Mouse (Mus musculus): Measurements from ENCODE around the gene Rtel1. TPM values are rescaled to one million over a fixed set of nuclear protein-coding genes. Genes with fewer than 3 reads are reported as not detected.

Gene Rtel1
- polyA plus RNA-seq, 1 experiment from 2014 or later, result 57.1 TPM

GRCm38 (mm10) chr2:181340426-181340825 lies 20.9 kb downstream of the Rtel1 start:
- H3K27ac ChIP-seq (ENCODE audit: low read depth), result no peak overlapping the region
- H3K27me3 ChIP-seq (replicated peaks; ENCODE audit: control insufficient read depth, insufficient read depth, low read length), result no peaks in the 10 kb centered on the region
- H3K9ac ChIP-seq (ENCODE audit: low read length), result no peak overlapping the region
- no peak for ATAC-seq (replicated peaks; ENCODE audit: low FRiP score, low TSS enrichment, low read depth)
- H3K36me3 ChIP-seq (ENCODE audit: control insufficient read depth, insufficient read depth, low read length), result peaks cover 80% of the 10 kb centered on the region
- no peaks in the 10 kb centered on the region for H3K4me1 ChIP-seq (replicated peaks; ENCODE audit: control insufficient read depth, insufficient read depth, low read length)
- no peak overlapping the region for H3K4me2 ChIP-seq (ENCODE audit: low read length)
- no peaks in the 10 kb centered on the region for H3K9me3 ChIP-seq (ENCODE audit: control insufficient read depth, low read length)
- no peak overlapping the region for H3K4me3 ChIP-seq (ENCODE audit: low read depth, low read length)
- WGBS, result 90% methylated on average over 4 of the region's 4 CpGs
- DNase-seq (ENCODE audit: low spot score), result no peak

DNA sequence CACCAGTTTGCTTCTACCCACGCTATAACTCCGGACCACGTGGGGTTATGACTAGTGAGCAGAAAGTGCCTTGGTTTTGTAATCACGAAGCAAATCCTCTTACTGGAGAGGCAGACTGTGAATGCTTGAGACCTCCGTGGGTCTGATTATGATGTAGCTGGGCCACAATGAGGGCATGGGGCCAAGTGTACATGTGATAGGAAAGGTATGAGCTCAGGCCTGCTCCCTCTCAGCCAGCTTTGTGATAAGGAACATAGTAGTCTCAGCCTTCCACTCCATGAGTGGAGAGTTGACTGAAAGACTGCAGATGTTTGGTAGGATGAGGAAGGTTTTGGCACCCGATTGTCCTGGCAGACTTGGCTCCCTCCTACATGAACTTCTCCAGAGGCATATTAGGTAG lies 23.2 kb downstream of the Rtel1 start:
- no peak overlapping the region for H3K9ac ChIP-seq (ENCODE audit: low read length)
- H3K4me3 ChIP-seq (ENCODE audit: low read depth, low read length), result no peak overlapping the region
- ATAC-seq (replicated peaks; ENCODE audit: low FRiP score, low TSS enrichment, low read depth), result no peak
- no peaks in the 10 kb centered on the region for H3K4me1 ChIP-seq (replicated peaks; ENCODE audit: control insufficient read depth, insufficient read depth, low read length)
- H3K27me3 ChIP-seq (replicated peaks; ENCODE audit: control insufficient read depth, insufficient read depth, low read length), result no peaks in the 10 kb centered on the region
- no peak for DNase-seq (ENCODE audit: low spot score)
- 95% methylated on average over 6 of the region's 6 CpGs for WGBS
- no peaks in the 10 kb centered on the region for H3K9me3 ChIP-seq (ENCODE audit: control insufficient read depth, low read length)
- no peak overlapping the region for H3K27ac ChIP-seq (ENCODE audit: low read depth)
- H3K36me3 ChIP-seq (ENCODE audit: control insufficient read depth, insufficient read depth, low read length), result peaks cover 79% of the 10 kb centered on the region
- no peak overlapping the region for H3K4me2 ChIP-seq (ENCODE audit: low read length)

- no peak for DNase-seq (ENCODE audit: low spot score)
- no peaks in the 10 kb centered on the region for H3K9me3 ChIP-seq (ENCODE audit: control insufficient read depth, low read length)
- H3K27ac ChIP-seq (ENCODE audit: low read depth), result no peak overlapping the region
- peaks cover 93% of the 10 kb centered on the region for H3K36me3 ChIP-seq (ENCODE audit: control insufficient read depth, insufficient read depth, low read length)
- ATAC-seq (replicated peaks; ENCODE audit: low FRiP score, low TSS enrichment, low read depth), result no peak
- no peak overlapping the region for H3K4me2 ChIP-seq (ENCODE audit: low read length)
- H3K4me1 ChIP-seq (replicated peaks; ENCODE audit: control insufficient read depth, insufficient read depth, low read length), result no peaks in the 10 kb centered on the region
- no peaks in the 10 kb centered on the region for H3K27me3 ChIP-seq (replicated peaks; ENCODE audit: control insufficient read depth, insufficient read depth, low read length)
- no peak overlapping the region for H3K9ac ChIP-seq (ENCODE audit: low read length)
- WGBS, result 90% methylated on average over 3 of the region's 3 CpGs
- no peak overlapping the region for H3K4me3 ChIP-seq (ENCODE audit: low read depth, low read length)
These were observed 37.2 kb downstream of the Rtel1 start for GRCm38 (mm10) chr2:181356780-181357179.

GRCm38 (mm10) chr2:181363946-181364345 lies 44.4 kb downstream of the Rtel1 start:
- no peak for ATAC-seq (replicated peaks; ENCODE audit: low FRiP score, low TSS enrichment, low read depth)
- 82% methylated on average over 3 of the region's 3 CpGs for WGBS
- Histone ChIP-seq H3K4me1 (replicated peaks; ENCODE audit: control insufficient read depth, insufficient read depth, low read length) (peaks cover 29% of the 10 kb centered on the region), H3K4me2 (ENCODE audit: low read length) (peak overlapping the region; percentile 76), H3K27ac (ENCODE audit: low read depth) (no peak overlapping the region), H3K9ac (ENCODE audit: low read length) (peak overlapping the region; percentile 71; the same call in 1 of the 2 replicates), H3K4me3 (ENCODE audit: low read depth, low read length) (peak overlapping the region; percentile 84; the same call in 1 of the 2 replicates), H3K27me3 (replicated peaks; ENCODE audit: control insufficient read depth, insufficient read depth, low read length) (no peaks in the 10 kb centered on the region), H3K9me3 (ENCODE audit: control insufficient read depth, low read length) (no peaks in the 10 kb centered on the region), H3K36me3 (ENCODE audit: control insufficient read depth, insufficient read depth, low read length) (peaks cover 44% of the 10 kb centered on the region)
- DNase-seq (ENCODE audit: low spot score), result no peak

- Histone ChIP-seq H3K9ac (ENCODE audit: low read length) (peak overlapping the region; percentile 71), H3K4me2 (ENCODE audit: low read length) (peak overlapping the region; percentile 76), H3K27me3 (replicated peaks; ENCODE audit: control insufficient read depth, insufficient read depth, low read length) (no peaks in the 10 kb centered on the region), H3K27ac (ENCODE audit: low read depth) (peak overlapping the region; percentile 72; the same call in 1 of the 2 replicates), H3K4me3 (ENCODE audit: low read depth, low read length) (peak overlapping the region; percentile 84), H3K9me3 (ENCODE audit: control insufficient read depth, low read length) (no peaks in the 10 kb centered on the region), H3K36me3 (ENCODE audit: control insufficient read depth, insufficient read depth, low read length) (peaks cover 39% of the 10 kb centered on the region), H3K4me1 (replicated peaks; ENCODE audit: control insufficient read depth, insufficient read depth, low read length) (peaks cover 29% of the 10 kb centered on the region)
- WGBS, result 10% methylated on average over 14 of the region's 14 CpGs
- ATAC-seq (replicated peaks; ENCODE audit: low FRiP score, low TSS enrichment, low read depth), result 0 out of 2 replicates have a peak, but pooled peaks have one; percentile 3
- DNase-seq (ENCODE audit: low spot score), result no peak
These were observed 44.9 kb downstream of the Rtel1 start for GRCm38 (mm10) chr2:181364487-181364859.

- under 1% methylated on average over 71 of the region's 71 CpGs for WGBS
- peak within 1 kb of the TSS; percentile 71 for H3K9ac ChIP-seq (ENCODE audit: low read length)
- peak within 1 kb of the TSS; percentile 84 for H3K4me3 ChIP-seq (ENCODE audit: low read depth, low read length)
- ATAC-seq (replicated peaks; ENCODE audit: low FRiP score, low TSS enrichment, low read depth) (peak; percentile 89), DNase-seq (ENCODE audit: low spot score) (peak; percentile 90)
- H3K9me3 ChIP-seq (ENCODE audit: control insufficient read depth, low read length), result no peaks in the 10 kb centered on the region
- H3K4me1 ChIP-seq (replicated peaks; ENCODE audit: control insufficient read depth, insufficient read depth, low read length), result peaks cover 29% of the 10 kb centered on the region
- H3K27me3 ChIP-seq (replicated peaks; ENCODE audit: control insufficient read depth, insufficient read depth, low read length), result no peaks in the 10 kb centered on the region
- peak within 1 kb of the TSS; percentile 76 for H3K4me2 ChIP-seq (ENCODE audit: low read length)
- H3K27ac ChIP-seq (ENCODE audit: low read depth), result peak within 1 kb of the TSS; percentile 72
- peaks cover 39% of the 10 kb centered on the region for H3K36me3 ChIP-seq (ENCODE audit: control insufficient read depth, insufficient read depth, low read length)
These were observed 45.5 kb downstream of the Rtel1 start, which contains the start of the genes Zgpat and Arfrp1 for GRCm38 (mm10) chr2:181364860-181365596. Gene Zgpat (plus strand): TSS chr2:181364928. Gene Arfrp1 (minus strand): TSS chr2:181365404.

DNA sequence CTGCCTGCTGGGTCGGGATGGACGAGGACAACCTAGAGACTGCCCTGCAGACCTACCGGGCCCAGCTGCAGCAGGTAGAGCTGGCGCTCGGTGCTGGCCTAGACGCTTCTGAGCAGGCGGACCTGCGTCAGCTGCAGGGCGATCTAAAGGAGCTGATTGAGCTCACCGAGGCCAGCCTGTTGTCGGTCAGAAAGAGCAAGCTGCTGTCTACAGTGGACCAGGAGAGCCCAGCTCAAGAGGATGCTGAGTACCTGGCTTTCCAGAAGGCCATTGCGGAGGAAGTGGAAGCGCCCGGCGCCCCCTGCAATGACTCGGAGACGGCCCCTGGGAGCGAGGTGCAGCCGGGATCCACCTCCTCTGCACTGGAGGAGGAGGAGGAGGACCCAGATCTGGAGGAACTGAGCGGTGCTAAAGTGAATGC lies 46.1 kb downstream of the Rtel1 start:
- Histone ChIP-seq H3K27ac (ENCODE audit: low read depth) (peak overlapping the region; percentile 72), H3K36me3 (ENCODE audit: control insufficient read depth, insufficient read depth, low read length) (peaks cover 36% of the 10 kb centered on the region), H3K4me1 (replicated peaks; ENCODE audit: control insufficient read depth, insufficient read depth, low read length) (peaks cover 29% of the 10 kb centered on the region), H3K9ac (ENCODE audit: low read length) (peak overlapping the region; percentile 71), H3K9me3 (ENCODE audit: control insufficient read depth, low read length) (no peaks in the 10 kb centered on the region), H3K27me3 (replicated peaks; ENCODE audit: control insufficient read depth, insufficient read depth, low read length) (no peaks in the 10 kb centered on the region), H3K4me2 (ENCODE audit: low read length) (peak overlapping the region; percentile 76), H3K4me3 (ENCODE audit: low read depth, low read length) (peak overlapping the region; percentile 84)
- ATAC-seq (replicated peaks; ENCODE audit: low FRiP score, low TSS enrichment, low read depth) (peak; percentile 44), DNase-seq (ENCODE audit: low spot score) (peak; percentile 81)
- WGBS, result under 1% methylated on average over 20 of the region's 20 CpGs

DNA sequence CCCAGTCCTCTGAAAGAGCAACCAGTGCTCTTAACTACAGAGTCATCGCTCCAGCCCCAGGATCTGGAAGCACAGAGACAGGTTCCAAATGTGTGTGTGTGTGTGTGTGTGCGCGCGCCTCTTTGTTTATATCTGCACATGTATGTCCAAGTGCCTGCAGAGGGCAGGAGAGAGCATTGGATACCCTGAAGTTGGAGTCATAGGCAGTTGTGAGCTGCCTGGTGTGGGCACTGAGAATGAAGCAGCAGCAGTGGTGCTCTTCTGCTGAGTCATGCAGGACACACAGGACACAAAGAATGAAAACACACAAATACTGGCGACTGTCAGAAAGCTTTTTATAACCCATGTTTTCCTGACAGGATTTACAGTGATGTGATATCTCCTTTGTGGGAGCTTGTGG lies 50.5 kb downstream of the Rtel1 start:
- H3K27me3 ChIP-seq (replicated peaks; ENCODE audit: control insufficient read depth, insufficient read depth, low read length), result no peaks in the 10 kb centered on the region
- H3K36me3 ChIP-seq (ENCODE audit: control insufficient read depth, insufficient read depth, low read length), result peaks cover 18% of the 10 kb centered on the region; the same call in 1 of the 2 replicates
- no peak overlapping the region for H3K27ac ChIP-seq (ENCODE audit: low read depth)
- H3K4me2 ChIP-seq (ENCODE audit: low read length), result no peak overlapping the region
- no peak for ATAC-seq (replicated peaks; ENCODE audit: low FRiP score, low TSS enrichment, low read depth)
- H3K4me3 ChIP-seq (ENCODE audit: low read depth, low read length), result no peak overlapping the region
- WGBS, result 97% methylated on average over 5 of the region's 5 CpGs
- no peaks in the 10 kb centered on the region for H3K9me3 ChIP-seq (ENCODE audit: control insufficient read depth, low read length)
- H3K9ac ChIP-seq (ENCODE audit: low read length), result no peak overlapping the region
- no peak for DNase-seq (ENCODE audit: low spot score)
- peaks cover 23% of the 10 kb centered on the region for H3K4me1 ChIP-seq (replicated peaks; ENCODE audit: control insufficient read depth, insufficient read depth, low read length)

DNA sequence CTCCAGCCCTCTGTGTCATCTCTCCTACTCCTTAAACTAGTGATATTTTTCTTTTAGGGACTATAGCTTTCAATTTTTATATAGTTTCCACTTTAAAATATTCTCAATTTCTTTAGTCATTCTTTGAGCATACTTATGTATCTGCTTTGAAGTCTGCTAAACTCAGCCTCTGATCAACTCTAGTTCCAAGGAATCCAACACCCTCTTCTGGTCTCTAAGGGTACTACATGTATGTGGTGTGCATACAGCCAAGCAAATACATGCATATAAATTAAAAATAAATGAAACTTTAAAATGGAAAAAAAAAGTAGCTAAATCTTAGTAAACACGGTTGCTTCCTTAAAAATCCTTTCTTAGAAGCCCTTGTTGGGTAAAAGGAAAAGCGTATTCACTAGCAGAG lies 56.2 kb downstream of the Rtel1 start:
- H3K36me3 ChIP-seq (ENCODE audit: control insufficient read depth, insufficient read depth, low read length), result peaks cover 31% of the 10 kb centered on the region
- no peaks in the 10 kb centered on the region for H3K27me3 ChIP-seq (replicated peaks; ENCODE audit: control insufficient read depth, insufficient read depth, low read length)
- no peaks in the 10 kb centered on the region for H3K9me3 ChIP-seq (ENCODE audit: control insufficient read depth, low read length)
- WGBS, result 93% methylated on average over 2 of the region's 2 CpGs
- no peaks in the 10 kb centered on the region for H3K4me1 ChIP-seq (replicated peaks; ENCODE audit: control insufficient read depth, insufficient read depth, low read length)
- no peak for DNase-seq (ENCODE audit: low spot score)
- H3K4me3 ChIP-seq (ENCODE audit: low read depth, low read length), result no peak overlapping the region
- H3K27ac ChIP-seq (ENCODE audit: low read depth), result no peak overlapping the region
- no peak for ATAC-seq (replicated peaks; ENCODE audit: low FRiP score, low TSS enrichment, low read depth)
- H3K4me2 ChIP-seq (ENCODE audit: low read length), result no peak overlapping the region
- no peak overlapping the region for H3K9ac ChIP-seq (ENCODE audit: low read length)

Measured in intestine, embryonic 14.5 days (tissue).